Mouse (Mus musculus): ENCODE results near the gene Galntl5.

- TF ChIP-seq GATA1 (IDR thresholded peaks at IDR 0.05; ENCODE audit: borderline replicate concordance, low read length) (no peak), FLI1 (IDR thresholded peaks at IDR 0.05; ENCODE audit: low read length) (no peak)
Measured at GRCm38 (mm10) chr5:25190521-25190920, 9.3 kb downstream of the Galntl5 start.
